Mouse (Mus musculus) spleen, postnatal 4 days (tissue): ENCODE measurements at regions not wholly inside any gene's neighbourhood (a gene's known extent, or its start where the extent isn't known, plus 50 kb on each side); places are given as distances from the start of the nearest gene placed in this dataset.

Experiments
- DNase-seq, 2 experiments: peaks; one replicate each; pipeline ENCODE4 v3.0.0; 2022; ENCODE audit warnings: low spot score in 2 of 2

DNA sequence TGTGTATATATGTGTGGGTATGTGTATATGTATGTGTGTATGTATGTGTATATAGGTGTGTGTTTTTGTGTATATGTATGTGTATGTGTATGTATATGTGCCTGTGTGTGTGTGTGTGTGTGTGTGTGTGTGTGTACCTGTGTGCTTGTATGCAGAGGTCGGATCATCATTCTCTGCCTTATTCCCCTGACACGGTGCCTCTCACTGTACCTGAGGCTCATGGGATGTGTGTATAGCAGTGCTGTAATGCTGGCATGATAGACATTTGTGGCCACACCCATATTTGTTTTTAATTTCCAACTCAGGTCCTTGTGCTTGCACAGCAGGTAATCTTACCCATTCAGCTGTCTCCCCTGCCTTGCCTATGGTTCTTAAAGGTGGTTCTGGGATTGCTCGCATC lies 402.1 kb upstream of the Tmpo start:
- DNase-seq, result no peak

DNA sequence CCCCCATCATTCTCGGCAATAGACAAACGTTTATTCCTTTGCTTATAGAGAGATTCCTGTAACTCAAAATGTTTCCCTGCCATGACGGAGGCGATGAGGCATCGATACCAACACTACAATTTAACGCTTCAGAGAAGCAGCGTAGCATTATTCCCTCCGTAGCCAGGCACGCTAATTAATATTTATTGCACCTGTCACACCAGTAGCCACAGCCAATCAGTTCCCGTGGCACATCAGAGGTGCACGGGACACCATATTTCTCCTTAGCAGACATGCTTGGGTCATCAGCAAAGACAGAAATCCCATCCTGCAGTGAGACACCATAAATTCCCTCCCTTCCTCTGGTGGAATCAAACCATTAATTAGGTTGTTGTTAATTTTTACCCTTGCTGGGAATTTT lies 399.8 kb upstream of the Tmpo start:
- DNase-seq, result no peak

GRCm38 (mm10) chr10:91575323-91576064 lies 394.4 kb upstream of the Tmpo start:
- no peak for DNase-seq

DNA sequence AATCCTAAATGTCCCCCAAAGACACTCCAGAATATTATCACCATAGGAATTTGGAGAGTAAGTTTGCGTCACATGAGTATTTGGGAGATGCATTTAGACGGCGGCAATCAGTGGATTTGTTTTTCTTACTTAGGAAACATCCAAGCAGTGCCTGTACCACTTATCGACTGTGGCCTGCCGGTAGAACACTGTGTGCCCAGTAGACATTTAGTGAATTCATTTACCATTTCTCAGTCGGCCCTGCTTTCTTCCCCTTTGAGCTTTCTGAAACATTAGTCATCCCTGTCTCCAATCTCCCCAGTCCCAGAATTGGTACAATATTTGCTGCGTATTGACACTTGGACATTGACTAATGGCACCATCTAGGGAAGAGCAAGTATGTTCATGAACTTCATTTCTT lies 391.7 kb upstream of the Tmpo start:
- no peak for DNase-seq

DNA sequence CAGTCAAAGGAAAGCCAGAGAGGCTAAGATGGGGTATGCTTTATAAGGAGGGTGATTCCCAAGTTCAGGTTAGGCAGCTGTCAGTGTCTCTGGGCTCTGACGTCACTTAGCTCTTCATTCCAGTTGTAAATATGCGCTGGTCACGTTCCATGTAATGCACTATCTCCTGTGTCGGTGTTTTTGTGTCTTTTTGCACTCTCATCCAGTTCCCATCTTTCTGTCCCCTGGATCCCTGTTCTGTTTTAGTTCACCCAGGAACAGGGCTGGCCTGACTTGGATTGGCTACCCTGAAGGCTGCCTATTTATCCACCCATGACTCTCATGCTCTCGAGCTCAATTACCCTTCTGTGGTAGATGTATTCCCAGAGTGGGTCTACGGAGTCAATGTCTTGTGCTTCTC lies 387.9 kb upstream of the Tmpo start:
- DNase-seq, result no peak

DNA sequence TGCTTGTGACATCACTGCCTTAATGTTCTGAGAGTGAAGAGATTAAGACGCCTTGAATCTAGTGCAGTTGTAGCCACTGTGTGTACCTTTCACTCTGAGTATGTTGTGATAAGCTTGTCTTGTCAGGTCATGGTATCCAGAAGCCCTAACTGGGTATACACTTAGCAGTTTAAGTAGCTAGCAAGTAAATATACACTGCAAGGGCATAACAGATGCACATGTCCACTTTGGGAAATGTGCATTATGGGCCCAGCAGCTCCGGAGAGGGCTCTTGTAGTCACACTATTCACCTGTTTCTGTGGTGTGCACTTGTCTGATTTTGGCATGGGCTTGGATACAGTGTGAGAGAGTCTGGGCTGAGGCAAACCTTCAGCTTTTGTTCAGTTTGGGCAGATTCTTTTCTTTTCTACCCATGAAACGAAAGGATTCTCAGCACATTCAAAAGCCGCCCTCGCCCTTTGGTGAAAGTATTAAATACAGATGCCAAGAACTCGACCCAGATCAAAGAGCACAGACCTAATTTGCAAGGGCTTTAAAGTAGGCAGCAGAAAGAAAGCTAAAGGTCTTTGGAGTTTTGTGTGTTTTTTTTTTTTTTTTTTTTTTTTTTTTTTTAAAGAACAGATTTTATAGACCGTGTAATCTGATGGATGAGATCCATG lies 385.1 kb upstream of the Tmpo start:
- no peak for DNase-seq

GRCm38 (mm10) chr10:91559307-91559706 lies 378.2 kb upstream of the Tmpo start:
- no peak for DNase-seq

DNA sequence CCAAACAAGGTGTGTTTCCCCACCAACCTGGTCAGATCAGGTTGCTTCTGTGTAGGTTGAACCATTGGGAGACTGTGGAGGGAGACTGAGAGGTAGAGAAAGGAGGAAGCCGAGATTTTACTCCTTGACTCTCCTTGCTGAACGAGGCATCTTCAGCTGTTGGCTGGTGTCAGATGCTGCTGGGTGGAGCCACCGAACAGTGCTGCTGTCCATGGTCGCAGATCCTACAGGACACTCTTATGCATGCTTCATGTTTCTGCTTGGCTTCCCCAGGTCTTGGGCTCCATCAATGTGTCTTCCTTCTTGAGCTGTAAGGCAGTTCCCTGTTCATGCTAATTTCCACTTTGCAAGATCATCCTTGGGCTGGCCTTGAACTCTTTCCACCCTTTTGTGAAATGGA lies 367.0 kb upstream of the Tmpo start:
- no peak for DNase-seq

GRCm38 (mm10) chr10:91546140-91546539 lies 365.0 kb upstream of the Tmpo start:
- DNase-seq, result no peak

DNA sequence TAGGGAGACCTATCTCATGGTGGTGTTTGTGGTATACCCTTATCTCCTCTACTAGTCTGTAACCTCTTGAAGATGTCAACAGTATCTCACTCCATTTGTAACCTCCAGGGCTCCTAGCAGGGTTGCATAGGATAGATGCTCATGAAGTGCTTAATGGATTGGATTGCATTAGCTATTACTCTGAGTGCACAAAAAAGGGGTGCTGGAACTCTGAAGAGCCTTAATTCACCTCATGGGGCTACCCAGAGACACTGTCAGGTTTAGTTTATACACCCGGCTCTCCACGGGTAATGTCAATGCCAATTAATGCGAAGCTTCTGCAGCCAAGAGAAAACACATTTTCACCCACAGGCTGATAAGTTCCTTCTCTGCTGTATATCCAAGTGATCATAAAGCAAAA lies 364.3 kb upstream of the Tmpo start:
- DNase-seq, result no peak

DNA sequence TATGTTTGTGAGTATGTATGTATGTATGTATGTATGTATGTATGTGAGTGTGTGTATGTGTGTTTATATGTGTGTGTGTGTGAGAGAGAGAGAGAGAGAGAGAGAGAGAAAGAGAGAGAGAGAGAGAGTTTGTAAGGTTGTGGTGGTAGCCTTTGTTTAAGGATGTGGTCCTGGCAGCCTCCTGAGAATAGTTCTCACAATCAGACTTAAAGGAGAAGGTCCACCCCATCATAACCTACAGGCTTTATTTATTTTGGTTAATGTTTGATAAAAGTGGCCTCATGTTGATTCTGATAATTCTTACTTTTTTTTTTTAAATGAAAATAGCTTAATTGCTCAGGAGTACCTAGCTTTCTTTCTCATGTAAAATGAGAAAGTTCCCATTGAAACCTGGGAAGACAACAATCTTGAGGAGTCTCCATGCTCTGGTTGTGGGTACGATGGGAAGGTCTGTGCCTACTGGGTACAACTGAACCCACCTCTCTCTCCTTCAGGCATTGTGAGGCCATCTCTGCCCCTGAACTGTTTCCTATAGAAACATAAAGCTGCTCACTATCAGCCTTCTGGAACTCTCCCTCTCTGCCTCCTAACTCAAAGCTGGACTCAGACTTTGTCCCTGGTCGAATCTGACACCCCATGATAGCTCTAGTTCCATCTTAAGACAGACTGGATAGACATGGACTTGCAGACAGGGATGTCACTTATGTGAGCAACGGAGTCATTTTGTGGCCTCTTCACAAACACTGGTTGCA lies 362.2 kb upstream of the Tmpo start:
- DNase-seq, result no peak

DNA sequence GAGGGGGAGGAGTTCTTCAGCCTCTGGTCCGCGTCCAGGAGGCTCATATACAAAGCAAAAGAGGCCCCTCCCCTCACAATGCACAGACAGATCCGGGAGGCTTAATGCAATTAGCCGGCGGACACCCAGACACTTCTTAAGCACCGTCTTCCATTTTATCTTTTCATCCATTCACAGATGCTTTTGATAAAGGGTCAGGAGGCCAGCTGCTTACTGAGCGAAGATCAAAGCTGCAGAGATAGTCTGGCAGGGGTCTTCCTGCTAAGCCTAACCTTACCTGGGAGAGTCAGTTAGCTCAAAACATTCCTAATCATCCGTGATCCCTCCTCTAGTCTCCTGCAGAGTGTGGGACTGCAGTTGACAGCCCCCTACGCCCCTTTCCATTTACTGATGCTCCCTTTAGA lies 361.1 kb upstream of the Tmpo start:
- DNase-seq, result no peak

DNA sequence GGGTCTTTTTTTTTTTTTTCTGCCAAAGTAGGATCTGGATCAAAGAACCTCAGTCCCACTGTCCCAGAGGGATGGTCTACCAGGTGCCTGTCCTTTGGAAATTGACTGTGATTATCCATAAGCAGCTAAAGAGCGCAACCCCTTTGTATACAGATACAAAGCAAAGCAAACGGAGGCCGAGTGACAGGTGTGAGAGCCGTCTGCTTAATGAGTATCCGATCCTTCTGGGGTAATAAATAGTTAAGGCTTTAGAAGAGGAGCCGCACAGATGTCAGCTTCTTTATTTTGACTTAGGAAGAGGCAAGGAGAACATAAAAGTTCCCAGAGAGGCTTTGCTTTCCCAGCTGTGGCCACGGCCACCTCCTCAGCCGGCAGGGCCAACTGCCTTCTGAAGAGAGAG lies 356.1 kb upstream of the Tmpo start:
- DNase-seq, result no peak

- DNase-seq, result no peak
Measured at GRCm38 (mm10) chr10:91535392-91535791, 354.3 kb upstream of the Tmpo start.

DNA sequence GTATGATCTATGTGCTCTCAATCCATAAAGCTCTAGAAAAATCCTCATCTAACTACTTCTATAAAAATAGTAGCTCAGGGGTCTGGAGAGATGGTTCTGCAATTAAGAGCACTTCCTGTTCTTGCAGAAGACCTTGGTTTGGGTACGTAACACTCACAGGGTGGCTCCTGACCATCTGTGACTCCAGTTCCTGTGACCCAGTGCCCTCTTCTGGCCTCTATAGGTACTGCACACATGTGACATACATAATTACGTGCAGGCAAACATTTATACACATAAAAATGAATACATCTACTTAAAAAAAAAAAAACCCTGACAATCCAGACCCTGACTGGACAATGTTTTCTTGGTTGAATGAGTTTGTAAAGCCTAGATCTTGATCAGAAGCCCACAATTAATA lies 347.2 kb upstream of the Tmpo start:
- no peak for DNase-seq

GRCm38 (mm10) chr10:91521168-91521567 lies 340.1 kb upstream of the Tmpo start:
- no peak for DNase-seq

DNA sequence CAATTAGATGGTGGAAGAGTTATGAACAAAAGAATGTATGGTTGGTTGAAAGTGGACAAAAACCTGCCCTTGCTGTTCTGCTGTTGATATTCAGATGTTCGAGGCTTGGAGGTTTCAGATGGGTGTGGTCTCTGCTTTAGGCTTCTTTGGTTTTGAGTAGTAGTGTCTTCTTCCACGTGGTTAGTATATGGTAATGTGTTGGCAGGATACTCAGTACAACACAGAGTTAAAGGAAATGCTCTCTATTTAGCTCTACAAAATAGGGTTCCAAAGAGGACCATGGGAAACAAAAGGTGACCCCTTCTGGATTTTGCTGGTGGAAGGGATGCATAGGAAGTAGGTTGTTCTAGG lies 333.9 kb upstream of the Tmpo start:
- no peak for DNase-seq

DNA sequence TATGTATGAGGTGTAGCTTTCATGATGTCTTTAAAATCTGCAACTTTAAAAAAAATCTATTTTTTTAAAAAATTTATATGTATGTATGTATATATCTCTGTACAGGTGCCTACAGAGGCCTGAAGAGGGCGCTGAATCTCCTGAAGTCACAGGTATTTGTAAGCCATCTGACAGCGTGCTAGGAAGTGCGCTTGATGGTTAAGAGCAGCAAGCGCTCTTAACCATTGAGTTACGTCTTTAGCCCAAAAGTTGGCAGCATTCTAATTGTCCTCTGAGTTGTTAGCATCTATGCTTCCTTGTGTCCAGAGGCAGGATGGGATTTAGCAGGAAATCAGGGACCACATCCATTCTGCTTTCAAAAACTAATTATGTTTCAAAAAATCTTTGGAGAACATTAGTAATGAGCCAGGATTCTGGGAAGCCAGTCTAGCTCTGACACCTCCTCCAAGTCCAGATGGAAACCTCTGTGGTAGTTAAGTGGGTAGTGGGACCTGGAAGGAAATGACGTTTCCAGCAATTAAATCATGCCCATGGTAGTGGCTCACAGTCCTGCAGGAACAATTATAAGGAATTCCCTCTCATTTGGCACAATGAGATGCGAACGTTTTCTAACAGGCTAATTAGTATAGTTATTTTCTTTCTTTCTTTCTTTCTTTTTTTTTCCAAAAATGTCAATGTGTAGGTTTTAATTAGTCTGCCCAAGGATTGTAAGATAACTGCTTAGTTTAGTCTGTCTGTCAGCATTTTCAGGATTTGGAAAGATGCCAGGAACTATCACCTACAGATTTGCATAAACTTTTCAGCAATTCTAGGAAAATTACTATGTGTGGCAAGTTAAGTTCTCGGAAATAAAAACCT lies 333.3 kb upstream of the Tmpo start:
- DNase-seq, result no peak

DNA sequence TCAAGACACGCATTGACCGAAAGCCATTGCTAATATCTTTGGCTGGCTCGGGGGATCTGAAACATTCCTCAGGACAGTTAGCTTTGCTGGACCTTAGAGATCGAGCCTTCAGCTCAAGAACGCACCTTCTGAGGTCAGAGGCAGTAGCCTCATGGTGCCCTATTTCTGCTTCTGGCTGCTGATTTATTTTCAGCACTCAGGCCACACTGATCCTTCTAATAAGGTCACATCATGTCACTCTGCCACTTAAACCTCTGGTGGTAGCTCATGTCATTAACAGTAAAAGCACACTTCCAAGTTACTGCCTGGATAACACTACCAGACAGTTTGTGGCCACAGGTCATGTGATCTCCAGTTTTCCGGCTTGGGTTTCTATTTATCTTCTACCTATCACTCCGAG lies 325.9 kb upstream of the Tmpo start:
- no peak for DNase-seq

DNA sequence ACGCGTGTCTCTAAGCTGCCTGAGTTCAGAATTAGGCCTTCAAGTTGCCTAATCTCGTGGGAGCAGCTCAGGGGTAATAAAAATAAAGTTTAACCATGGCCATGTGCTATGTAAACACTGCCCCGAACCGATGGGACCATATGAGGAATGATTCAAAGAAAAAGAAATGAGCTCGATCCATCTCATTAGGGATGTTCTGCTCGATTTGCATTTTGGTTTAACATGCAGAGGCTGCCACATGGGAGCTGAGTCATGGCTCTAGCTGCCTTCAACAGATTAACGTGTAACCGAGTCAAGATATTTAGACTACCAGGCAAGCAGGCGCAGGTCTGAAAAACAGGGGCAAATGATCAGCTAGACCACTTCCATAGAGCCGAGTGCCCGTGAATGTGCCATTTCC lies 323.8 kb upstream of the Tmpo start:
- DNase-seq, result no peak

DNA sequence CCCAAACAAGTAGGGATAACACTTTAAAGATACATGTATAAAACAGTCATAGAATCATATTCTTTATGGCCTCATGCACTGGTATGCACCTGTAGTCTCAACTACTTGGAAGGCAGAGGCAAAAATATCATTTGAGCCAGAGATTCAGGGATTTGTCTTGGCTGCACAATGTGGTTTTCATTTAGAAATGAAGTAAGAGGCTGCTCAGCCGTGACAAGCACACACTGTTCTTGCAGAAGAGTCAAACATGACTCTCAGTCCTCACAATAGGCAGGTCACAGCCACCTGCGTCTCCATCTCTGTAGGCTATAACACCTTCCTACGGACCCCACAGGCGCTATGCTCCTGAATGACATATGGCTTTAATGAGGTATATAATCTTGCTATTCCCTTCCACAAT lies 317.4 kb upstream of the Tmpo start:
- no peak for DNase-seq

DNA sequence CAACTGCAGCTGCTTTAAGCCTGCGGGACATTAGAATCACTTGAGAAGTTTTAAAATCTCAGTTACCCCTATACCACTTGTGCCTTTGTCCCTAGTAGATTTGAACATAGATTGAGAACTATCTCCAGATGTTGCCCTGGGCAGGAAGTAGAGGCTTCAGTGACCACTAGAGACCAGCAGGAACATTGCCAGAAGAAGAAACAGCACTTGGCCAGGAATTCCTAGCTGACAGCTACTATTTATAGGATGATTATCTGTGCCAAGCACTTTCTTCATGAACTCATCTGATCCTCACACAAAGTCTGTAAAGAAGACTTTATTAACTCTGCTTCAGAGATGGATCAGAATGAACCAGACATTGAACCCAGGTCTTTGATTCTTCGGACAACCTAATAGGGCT lies 283.6 kb upstream of the Tmpo start:
- DNase-seq, result no peak
